Mouse (Mus musculus) testis, adult 2 months (tissue): ENCODE data around the gene Zg16.

ENCODE experiments used
- CTCF ChIP-seq: fragments of 200-500 bp; IDR thresholded peaks from 2 replicates; pipeline ENCODE4 v1.5.1; 2012; ENCODE audit warnings: low read depth, mild to moderate bottlenecking, inconsistent platforms, low read length, moderate library complexity; ENCODE audit not compliant: control insufficient read depth, insufficient read depth, insufficient replicate concordance
- POLR2A ChIP-seq: fragments of 200-500 bp; IDR thresholded peaks from 2 replicates; pipeline ENCODE4 v1.6.1; 2012; ENCODE audit warnings: low read depth, mild to moderate bottlenecking, inconsistent platforms, low read length, moderate library complexity; ENCODE audit not compliant: control insufficient read depth

DNA sequence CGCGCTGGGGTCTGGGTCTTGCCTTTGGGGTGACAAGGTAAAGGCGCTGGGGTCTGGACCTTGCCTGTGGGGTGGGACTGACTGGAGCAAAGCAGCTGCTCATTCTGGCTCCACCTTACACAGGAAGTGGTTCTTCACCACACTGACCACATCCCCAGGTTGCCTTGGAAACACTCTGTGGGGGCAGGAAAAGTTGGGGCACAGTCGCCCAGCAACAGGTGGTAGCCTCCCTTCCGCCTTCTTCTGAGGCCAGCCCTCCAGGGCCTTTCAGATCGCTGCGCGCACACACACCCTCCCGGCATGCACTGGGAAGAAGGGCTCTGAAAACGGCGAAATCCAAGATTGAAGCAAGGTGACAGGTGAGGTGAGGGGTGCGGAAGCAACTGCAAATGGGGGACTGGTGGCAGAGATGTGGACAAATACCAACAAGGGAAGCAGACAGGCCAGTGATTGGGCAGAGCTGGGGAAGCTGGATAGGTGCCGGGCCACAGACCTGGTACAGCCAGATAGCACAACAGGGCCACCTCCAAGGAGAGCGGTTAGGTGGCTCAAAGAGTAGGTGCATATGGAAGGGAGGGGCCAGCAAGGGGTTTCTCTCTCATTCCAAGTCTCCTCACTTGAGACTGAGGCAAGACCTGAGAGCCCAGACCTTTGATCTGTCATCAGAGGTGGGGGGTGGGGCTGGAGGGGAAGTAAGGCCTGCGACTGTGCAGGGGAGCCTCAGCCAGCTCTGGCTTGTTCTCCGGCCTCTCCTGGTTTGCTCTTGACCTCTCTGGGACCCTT lies 4.2 kb upstream of the Zg16 start, which contains the start of gene AI467606:
- no peak for TF ChIP-seq CTCF
- 0 out of 2 replicates have a peak, but pooled peaks have one; percentile 24 for TF ChIP-seq POLR2A
